Mouse (Mus musculus) embryonic facial prominence, embryonic 13.5 days (tissue): ENCODE data around the gene Slco1a6. TPM values are rescaled to one million over a fixed set of nuclear protein-coding genes. Genes with fewer than 3 reads are reported as not detected.
"Not testable (repeated sequence)": the region's sequence is repeated elsewhere in the genome, so short reads cannot be mapped to it uniquely, and the experiment has no call there.

Experiments
- ATAC-seq: fragments of 200-750 bp; cut with Nextera tagmentation; 2 replicates; pipeline ENCODE4 v1.8.0; 2017; ENCODE audit warnings: low read depth; ENCODE audit not compliant: insufficient number of reproducible peaks, insufficient read depth, low FRiP score, low TSS enrichment
- H3K27ac ChIP-seq: fragments of 300-500 bp; sonication (generic); 2 replicates; pipeline ENCODE4 v1.5.1; 2015; ENCODE audit warnings: moderate library complexity, mild to moderate bottlenecking, inconsistent platforms
- H3K27me3 ChIP-seq: fragments of 300-500 bp; sonication (generic); 2 replicates; pipeline ENCODE4 v1.6.1; 2015; ENCODE audit warnings: mild to moderate bottlenecking, inconsistent platforms
- H3K36me3 ChIP-seq: fragments of 300-500 bp; sonication (generic); 2 replicates; pipeline ENCODE4 v1.6.1; 2015; ENCODE audit warnings: mild to moderate bottlenecking, inconsistent platforms
- H3K4me1 ChIP-seq: fragments of 300-500 bp; sonication (generic); 2 replicates; pipeline ENCODE4 v1.6.1; 2015; ENCODE audit warnings: inconsistent platforms
- H3K4me2 ChIP-seq: fragments of 300-500 bp; sonication (generic); 2 replicates; pipeline ENCODE4 v1.6.1; 2015; ENCODE audit warnings: moderate library complexity, mild to moderate bottlenecking, inconsistent platforms
- H3K4me3 ChIP-seq: fragments of 300-500 bp; sonication (generic); 2 replicates; pipeline ENCODE4 v1.5.1; 2015; ENCODE audit warnings: mild to moderate bottlenecking, inconsistent platforms
- H3K9ac ChIP-seq: fragments of 300-500 bp; sonication (generic); 2 replicates; pipeline ENCODE4 v1.6.1; 2015; ENCODE audit warnings: mild to moderate bottlenecking, inconsistent platforms
- H3K9me3 ChIP-seq: fragments of 300-500 bp; sonication (generic); 2 replicates; pipeline ENCODE4 v1.6.1; 2016; ENCODE audit warnings: inconsistent platforms
- WGBS: fragments of 180-500 bp; shearing (Covaris S2); methylation state at CpG from one replicate; pipeline ENCODE4 v1.1.7; 2015; ENCODE audit warnings: mixed read lengths; 5-methylcytosine and 5-hydroxymethylcytosine counted together
- polyA plus RNA-seq: library from polyadenylated mRNA; unstranded; fragments of >200 nt; fragmentation: Nextera tagmentation; extraction: Ambion mirVana; gene quantifications from 2 replicates; pipeline ENCODE4 v1.2.1, GENCODE M21; 2015

The Slco1a6 gene
- polyA plus RNA-seq: not detected in 2 replicates

DNA sequence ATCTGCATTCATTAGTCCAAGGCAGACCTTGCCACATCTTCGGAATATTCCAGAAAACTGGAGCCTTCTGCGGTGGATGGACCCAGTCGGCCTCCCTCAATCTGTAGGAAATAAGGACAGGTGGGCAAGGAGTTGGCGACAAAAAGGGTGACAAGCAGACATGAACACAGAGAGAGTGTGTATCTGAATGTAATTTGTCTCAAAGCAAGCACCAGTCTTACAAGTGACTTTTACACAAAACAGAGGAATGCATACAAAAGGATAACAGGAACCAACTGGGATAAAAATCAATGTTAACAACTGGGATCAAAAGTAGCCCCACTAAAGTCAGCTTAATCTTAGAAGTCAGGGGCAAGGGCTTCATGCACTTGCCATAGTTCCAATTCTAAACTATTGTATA lies at the start of gene Slco1a6:
TSS of gene Slco1a6 (minus strand) at position 101 of the 400 bp plus-strand sequence.
- no peak for ATAC-seq
- Histone ChIP-seq H3K27ac (no peak within 1 kb of the TSS), H3K27me3 (no peaks in the 10 kb centered on the region), H3K4me3 (no peak within 1 kb of the TSS), H3K4me2 (no peak within 1 kb of the TSS), H3K9me3 (no peaks in the 10 kb centered on the region), H3K9ac (no peak within 1 kb of the TSS), H3K36me3 (no peaks in the 10 kb centered on the region), H3K4me1 (no peaks in the 10 kb centered on the region)
- 90% methylated on average over 4 of the region's 4 CpGs for WGBS

DNA sequence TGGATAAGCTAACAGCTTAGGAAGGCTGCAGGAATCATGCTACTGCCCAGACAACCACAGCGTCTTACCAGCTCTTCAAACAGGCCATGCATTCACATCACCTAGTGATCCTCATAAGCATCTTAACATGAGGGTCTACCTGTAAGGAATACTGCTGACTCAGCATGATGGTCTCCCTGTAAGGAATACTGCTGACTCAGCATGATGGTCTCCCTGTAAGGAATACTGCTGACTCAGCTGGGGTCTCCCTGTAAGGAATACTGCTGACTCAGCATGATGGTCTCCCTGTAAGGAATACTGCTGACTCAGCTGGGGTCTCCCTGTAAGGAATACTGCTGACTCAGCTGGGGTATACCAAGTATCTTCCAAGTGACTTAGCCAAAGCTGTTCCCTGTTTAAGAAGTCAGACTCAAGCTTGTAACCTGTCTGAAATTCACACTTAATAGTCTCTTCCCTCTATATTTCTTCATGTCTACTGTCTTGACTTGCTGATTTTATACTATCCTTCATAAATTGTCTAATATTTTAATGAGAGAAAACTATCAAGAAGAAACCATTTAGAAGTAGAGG lies 42.5 kb upstream of the Slco1a6 start:
- not testable (repeated sequence) for H3K4me3 ChIP-seq, H3K4me2 ChIP-seq, H3K4me1 ChIP-seq, H3K9me3 ChIP-seq, H3K27ac ChIP-seq, ATAC-seq, H3K36me3 ChIP-seq, H3K27me3 ChIP-seq, H3K9ac ChIP-seq
- 87% methylated on average over 1 of the region's 1 CpGs for whole genome bisulfite sequencing

DNA sequence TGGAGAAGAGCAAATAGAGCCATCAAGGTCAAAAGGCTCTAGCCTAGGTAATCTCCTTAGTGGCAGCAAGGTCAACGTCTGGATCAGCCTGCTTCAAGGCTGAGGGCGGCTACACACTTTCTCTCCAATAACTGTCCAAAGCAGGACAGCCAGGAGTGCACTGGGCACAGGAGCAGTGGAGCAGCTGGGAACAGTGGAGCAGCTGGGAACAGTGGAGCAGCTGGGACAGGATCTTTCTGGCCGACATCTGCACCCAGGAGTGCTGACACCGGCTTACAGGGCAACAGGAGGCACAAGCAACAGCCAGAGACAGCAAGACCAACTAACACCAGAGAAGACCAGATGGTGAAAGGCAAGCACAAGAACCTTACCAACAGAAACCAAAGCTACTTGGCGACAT lies 36.7 kb upstream of the Slco1a6 start:
- Histone ChIP-seq H3K27ac (no peak overlapping the region), H3K9me3 (no peaks in the 10 kb centered on the region), H3K4me1 (no peaks in the 10 kb centered on the region), H3K27me3 (no peaks in the 10 kb centered on the region), H3K4me2 (no peak overlapping the region), H3K36me3 (no peaks in the 10 kb centered on the region), H3K4me3 (no peak overlapping the region), H3K9ac (no peak overlapping the region)
- ATAC-seq: no peak
- 83% methylated on average over 5 of the region's 5 CpGs for WGBS

- Histone ChIP-seq H3K9me3 (no peaks in the 10 kb centered on the region), H3K4me3 (no peak overlapping the region), H3K4me1 (no peaks in the 10 kb centered on the region), H3K9ac (no peak overlapping the region), H3K27me3 (no peaks in the 10 kb centered on the region), H3K36me3 (no peaks in the 10 kb centered on the region), H3K4me2 (no peak overlapping the region), H3K27ac (no peak overlapping the region)
- WGBS: 63% methylated on average over 1 of the region's 1 CpGs
- ATAC-seq: no peak
Measured at GRCm38 (mm10) chr6:142239468-142239867, 31.1 kb upstream of the Slco1a6 start.

DNA sequence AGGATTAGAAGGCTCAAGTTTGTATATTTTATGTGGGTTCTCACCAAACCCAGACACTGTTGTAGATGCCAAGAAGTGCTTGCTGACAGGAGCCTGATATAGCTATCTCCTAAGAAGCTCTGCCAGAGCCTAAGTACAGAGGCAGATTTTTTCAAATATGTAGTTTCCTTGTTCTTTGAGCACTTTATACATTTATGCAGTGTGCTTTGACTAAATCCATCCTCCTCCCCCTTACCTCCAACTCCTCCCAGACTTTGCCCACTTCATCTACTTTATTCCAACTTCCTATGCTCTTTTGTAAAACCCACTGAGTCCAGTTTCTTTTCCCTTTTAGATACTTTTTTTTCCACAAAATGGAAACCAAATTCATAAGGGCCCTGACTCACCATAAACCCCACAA lies 11.8 kb upstream of the Slco1a6 start:
- ATAC-seq: no peak
- Histone ChIP-seq H3K36me3 (no peaks in the 10 kb centered on the region), H3K27me3 (no peaks in the 10 kb centered on the region), H3K4me2 (no peak overlapping the region), H3K9me3 (no peaks in the 10 kb centered on the region), H3K9ac (no peak overlapping the region), H3K4me3 (no peak overlapping the region), H3K27ac (no peak overlapping the region), H3K4me1 (no peaks in the 10 kb centered on the region)

DNA sequence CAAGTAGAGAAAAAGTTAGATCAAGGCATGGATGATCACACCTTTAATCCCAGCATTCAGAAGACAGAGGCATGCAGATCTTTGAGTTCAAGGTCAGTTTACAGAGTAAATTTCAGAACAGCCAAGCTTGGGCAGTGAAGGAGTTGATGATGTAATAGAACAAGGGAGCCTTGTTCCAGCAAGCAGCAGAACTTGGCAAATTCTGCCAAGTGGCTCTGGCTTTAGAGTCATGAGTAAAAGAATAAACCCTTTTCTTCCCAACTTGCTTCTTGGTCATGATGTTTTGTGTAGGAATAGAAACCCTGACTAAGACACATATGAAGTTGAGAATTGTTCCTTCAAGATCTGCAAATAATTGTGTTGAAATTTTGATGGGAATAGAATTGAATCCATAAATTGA lies 3.5 kb upstream of the Slco1a6 start:
- no peaks in the 10 kb centered on the region for H3K36me3 ChIP-seq
- no peak for ATAC-seq
- no peaks in the 10 kb centered on the region for H3K9me3 ChIP-seq
- H3K9ac ChIP-seq: no peak overlapping the region
- no peaks in the 10 kb centered on the region for H3K27me3 ChIP-seq
- H3K27ac ChIP-seq: no peak overlapping the region
- H3K4me2 ChIP-seq: no peak overlapping the region
- H3K4me3 ChIP-seq: no peak overlapping the region
- no peaks in the 10 kb centered on the region for H3K4me1 ChIP-seq

- Histone ChIP-seq H3K9me3 (no peaks in the 10 kb centered on the region), H3K4me2 (no peak overlapping the region), H3K27ac (no peak overlapping the region), H3K9ac (no peak overlapping the region), H3K27me3 (no peaks in the 10 kb centered on the region), H3K4me3 (no peak overlapping the region), H3K4me1 (no peaks in the 10 kb centered on the region), H3K36me3 (no peaks in the 10 kb centered on the region)
- no peak for ATAC-seq
Measured at GRCm38 (mm10) chr6:142209749-142210148, 1.4 kb upstream of the Slco1a6 start.

GRCm38 (mm10) chr6:142200524-142200923 lies 7.8 kb downstream of the Slco1a6 start:
- Histone ChIP-seq H3K9ac (no peak overlapping the region), H3K4me3 (no peak overlapping the region), H3K27me3 (no peaks in the 10 kb centered on the region), H3K36me3 (no peaks in the 10 kb centered on the region), H3K4me2 (no peak overlapping the region), H3K9me3 (no peaks in the 10 kb centered on the region), H3K27ac (no peak overlapping the region), H3K4me1 (no peaks in the 10 kb centered on the region)
- no peak for ATAC-seq

DNA sequence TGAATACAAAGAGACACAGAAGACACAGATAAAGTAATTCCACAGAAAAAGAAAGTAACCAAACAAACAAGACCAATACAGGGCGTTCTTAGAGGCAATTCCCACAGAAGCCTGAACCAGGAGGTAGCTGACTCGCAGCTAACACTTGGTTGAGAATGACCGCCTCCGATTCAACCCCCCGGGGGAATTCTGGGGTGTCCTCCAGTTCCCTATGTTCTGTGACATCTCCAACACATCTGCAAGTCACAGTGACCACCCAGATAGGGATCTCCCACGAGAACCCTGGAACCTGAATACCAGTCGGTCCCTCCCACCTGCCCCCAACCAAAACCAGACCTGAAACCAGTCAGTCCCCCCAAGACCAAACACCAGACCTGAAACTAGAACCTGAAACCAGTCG lies 14.1 kb downstream of the Slco1a6 start:
- no peaks in the 10 kb centered on the region for H3K36me3 ChIP-seq
- no peak overlapping the region for H3K4me3 ChIP-seq
- no peak overlapping the region for H3K27ac ChIP-seq
- no peaks in the 10 kb centered on the region for H3K27me3 ChIP-seq
- WGBS: 85% methylated on average over 8 of the region's 8 CpGs
- no peak overlapping the region for H3K9ac ChIP-seq
- ATAC-seq: 0 out of 2 replicates have a peak, but pooled peaks have one; percentile 32
- H3K4me2 ChIP-seq: no peak overlapping the region
- no peaks in the 10 kb centered on the region for H3K4me1 ChIP-seq
- no peaks in the 10 kb centered on the region for H3K9me3 ChIP-seq

GRCm38 (mm10) chr6:142191962-142192361 lies 16.4 kb downstream of the Slco1a6 start:
- 66% methylated on average over 1 of the region's 1 CpGs for WGBS
- H3K27me3 ChIP-seq: no peaks in the 10 kb centered on the region
- ATAC-seq: no peak
- no peaks in the 10 kb centered on the region for H3K4me1 ChIP-seq
- H3K27ac ChIP-seq: no peak overlapping the region
- H3K9me3 ChIP-seq: no peaks in the 10 kb centered on the region
- no peak overlapping the region for H3K4me2 ChIP-seq
- no peak overlapping the region for H3K4me3 ChIP-seq
- H3K36me3 ChIP-seq: no peaks in the 10 kb centered on the region
- H3K9ac ChIP-seq: no peak overlapping the region

DNA sequence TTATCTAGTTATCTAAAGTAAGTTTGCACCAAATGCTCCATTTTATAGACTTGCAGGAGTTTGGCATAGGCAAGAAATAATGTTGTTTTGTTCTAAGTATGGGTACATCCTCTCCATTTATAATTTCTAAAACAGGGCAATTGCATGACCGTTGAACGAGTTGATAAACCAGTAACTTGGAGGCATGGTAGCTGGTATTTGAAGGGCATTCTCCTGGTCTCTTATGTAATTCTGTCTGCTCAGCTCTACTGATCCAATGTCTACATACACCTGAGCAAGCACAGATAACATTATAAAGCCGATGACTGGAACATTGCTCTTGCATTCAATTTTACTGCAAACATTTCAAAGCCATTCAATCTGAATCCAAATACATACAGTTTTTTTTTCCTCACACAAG lies 20.9 kb downstream of the Slco1a6 start:
- Histone ChIP-seq H3K9me3 (no peaks in the 10 kb centered on the region), H3K9ac (no peak overlapping the region), H3K27me3 (no peaks in the 10 kb centered on the region), H3K4me3 (no peak overlapping the region), H3K27ac (no peak overlapping the region), H3K4me1 (no peaks in the 10 kb centered on the region), H3K4me2 (no peak overlapping the region), H3K36me3 (no peaks in the 10 kb centered on the region)
- ATAC-seq: no peak
- 90% methylated on average over 3 of the region's 3 CpGs for WGBS

- ATAC-seq: no peak
- H3K36me3 ChIP-seq: no peaks in the 10 kb centered on the region
- 59% methylated on average over 2 of the region's 2 CpGs for WGBS
- no peaks in the 10 kb centered on the region for H3K9me3 ChIP-seq
- no peak overlapping the region for H3K9ac ChIP-seq
- H3K4me3 ChIP-seq: no peak overlapping the region
- no peak overlapping the region for H3K27ac ChIP-seq
- H3K27me3 ChIP-seq: no peaks in the 10 kb centered on the region
- H3K4me2 ChIP-seq: no peak overlapping the region
- no peaks in the 10 kb centered on the region for H3K4me1 ChIP-seq
Measured at GRCm38 (mm10) chr6:142185868-142186415, 22.4 kb downstream of the Slco1a6 start.
